Mouse (Mus musculus) CD4-positive, CD25-positive, alpha-beta regulatory T cell, adult 9 weeks (primary cell): ENCODE results near the gene Aup1. TPM values are rescaled to one million over a fixed set of nuclear protein-coding genes. Genes with fewer than 3 reads are reported as not detected.

Experiments
- polyA plus RNA-seq: library from polyadenylated mRNA; unstranded; fragments of 100-300 nt; shearing (Covaris generic); gene quantifications from one replicate; pipeline ENCODE4 v1.2.1, GENCODE M21; 2017

The Aup1 gene
- 371 TPM for polyA plus RNA-seq

GRCm38 (mm10) chr6:83054074-83054851, at the start of gene Aup1:
Aup1 (plus strand) TSS chr6:83054521.

GRCm38 (mm10) chr6:83033249-83034185, 20.8 kb upstream of the Aup1 start, which contains the start of the genes Dok1 and Loxl3:
Dok1 (minus strand) TSS chr6:83033471.
Loxl3 (plus strand) TSS chr6:83034173.

DNA sequence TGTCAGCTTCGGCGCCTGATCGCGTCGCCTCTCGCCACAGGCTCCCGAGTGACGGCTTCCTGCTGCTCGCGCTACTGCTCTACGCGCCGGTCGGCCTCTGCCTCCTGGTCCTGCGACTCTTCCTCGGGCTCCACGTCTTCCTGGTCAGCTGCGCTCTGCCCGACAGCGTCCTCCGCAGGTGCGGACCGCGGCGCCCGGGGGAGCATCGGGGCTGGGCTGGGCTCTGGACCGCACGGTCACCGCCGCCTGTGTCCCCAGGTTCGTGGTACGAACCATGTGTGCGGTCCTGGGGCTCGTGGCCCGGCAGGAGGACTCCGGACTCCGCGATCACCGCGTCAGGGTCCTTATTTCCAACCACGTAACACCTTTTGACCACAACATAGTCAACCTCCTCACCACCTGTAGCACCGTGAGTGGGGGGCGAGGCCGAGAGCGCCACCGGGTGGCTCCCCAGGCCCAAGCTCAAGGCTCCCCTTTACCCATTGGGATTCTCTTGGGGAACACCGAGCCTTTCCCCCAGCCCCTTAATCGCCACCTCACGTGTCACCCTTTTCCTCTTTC, 630 bp downstream of the Aup1 start, which contains the start of gene Htra2:
Gene Htra2 (minus strand): TSS at position 403 of the 561 bp plus-strand sequence.

DNA sequence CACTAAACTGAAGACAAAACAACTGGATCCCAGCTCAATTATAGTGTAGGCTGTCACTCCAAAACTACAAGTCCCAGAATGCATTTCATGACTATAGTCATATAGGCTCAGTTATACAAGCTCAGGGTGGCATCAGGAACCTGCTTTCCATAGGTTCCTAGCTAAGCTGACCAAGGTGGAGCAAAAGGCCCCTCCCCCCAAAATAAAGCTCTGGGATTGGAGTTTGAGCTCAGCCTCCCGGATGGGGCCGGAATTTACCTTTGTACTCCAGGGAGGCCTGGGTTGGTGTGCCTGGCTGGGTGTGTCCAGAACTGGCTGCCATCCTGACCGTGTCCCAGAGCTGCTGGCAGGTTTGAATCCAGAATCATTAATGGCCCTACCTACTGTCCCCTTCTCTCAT, 3.5 kb downstream of the Aup1 start, which contains the start of gene Dqx1:
Gene Dqx1 (plus strand): TSS at position 55 of the 400 bp plus-strand sequence.

DNA sequence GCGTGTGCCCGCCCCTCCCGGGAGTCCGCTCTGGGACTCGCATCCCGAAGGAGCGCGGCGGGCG, 15.8 kb downstream of the Aup1 start, which contains the start of gene Tlx2:
Gene Tlx2 (minus strand): TSS at position 47 of the 64 bp plus-strand sequence.

GRCm38 (mm10) chr6:83077630-83078323, 23.5 kb downstream of the Aup1 start, which contains the start of gene Pcgf1:
Pcgf1 (plus strand) TSS chr6:83077869.

GRCm38 (mm10) chr6:83086121-83087035, 32.1 kb downstream of the Aup1 start, which contains the start of gene Lbx2:
Lbx2 (plus strand) TSS chr6:83086367.

DNA sequence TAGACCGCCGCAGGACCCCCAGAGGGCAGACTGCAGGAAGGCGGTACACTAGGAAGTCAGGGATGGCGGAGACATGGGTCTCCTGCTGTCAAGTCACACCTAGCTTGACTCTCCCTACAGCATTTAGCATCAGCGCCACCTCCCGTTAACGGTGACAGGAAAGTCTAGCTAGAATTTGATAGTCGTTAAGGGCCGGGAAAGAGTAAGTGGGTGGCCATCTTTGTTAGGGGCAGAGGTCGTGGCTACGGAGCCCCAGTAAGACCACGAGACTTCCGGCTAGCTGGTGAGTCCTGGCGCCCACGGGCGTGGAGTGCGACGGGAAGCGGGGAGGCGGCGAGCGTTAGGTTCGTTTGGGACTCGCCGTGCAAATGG, 47.0 kb downstream of the Aup1 start, which contains the start of the genes Ccdc142 and Gm42688:
Gene Ccdc142 (plus strand): TSS at position 286 of the 372 bp plus-strand sequence.
Gene Gm42688 (plus strand): TSS at position 302 of the 372 bp plus-strand sequence.

Other genes starting within 250 kb of the Aup1 start
- 2.9 TPM for gene Sema4f, start 114.8 kb upstream of the Aup1 start, polyA plus RNA-seq
- gene M1ap, start 107.6 kb upstream of the Aup1 start, polyA plus RNA-seq = 2.2 TPM
- gene Dok1, start 21.1 kb upstream of the Aup1 start, polyA plus RNA-seq = 51.6 TPM
- 0.16 TPM for gene Loxl3, start 20.3 kb upstream of the Aup1 start, polyA plus RNA-seq
- gene Htra2, start 752 bp downstream of the Aup1 start, polyA plus RNA-seq = 70.9 TPM
- gene Dqx1, start 3.3 kb downstream of the Aup1 start, polyA plus RNA-seq = 3.3 TPM
- not detected for gene Tlx2, start 15.8 kb downstream of the Aup1 start, polyA plus RNA-seq
- 42.8 TPM for gene Pcgf1, start 23.3 kb downstream of the Aup1 start, polyA plus RNA-seq
- gene Lbx2, start 31.8 kb downstream of the Aup1 start, polyA plus RNA-seq = not detected
- 4.4 TPM for gene Ccdc142, start 47.1 kb downstream of the Aup1 start, polyA plus RNA-seq
- gene Gm42688, start 47.1 kb downstream of the Aup1 start, polyA plus RNA-seq = 3.9 TPM
- gene Mrpl53, start 54.5 kb downstream of the Aup1 start, polyA plus RNA-seq = 65.3 TPM
- 4.5 TPM for gene Mogs, start 61.0 kb downstream of the Aup1 start, polyA plus RNA-seq
- gene Wbp1, start 67.0 kb downstream of the Aup1 start, polyA plus RNA-seq = 67.6 TPM
- 8.0 TPM for gene Ino80b, start 70.9 kb downstream of the Aup1 start, polyA plus RNA-seq
- gene Rtkn, start 80.9 kb downstream of the Aup1 start, polyA plus RNA-seq = 0.91 TPM
- 1.4 TPM for gene Wdr54, start 101.9 kb downstream of the Aup1 start, polyA plus RNA-seq
- gene 1700003E16Rik, start 101.9 kb downstream of the Aup1 start, polyA plus RNA-seq = not detected
- 67.1 TPM for gene Dctn1, start 111.4 kb downstream of the Aup1 start, polyA plus RNA-seq
- gene Slc4a5, start 165.3 kb downstream of the Aup1 start, polyA plus RNA-seq = 0.94 TPM